Mouse (Mus musculus): ENCODE data around the gene Galk2.
A peak's percentile ranks its signal among the peaks of the same experiment; 100 is the strongest.

Gene Galk2

GRCm38 (mm10) chr2:125858521-125859280 is at the start of gene Galk2, which contains the start of gene Cops2:
Gene Galk2 (plus strand): TSS chr2:125859109.
Gene Cops2 (minus strand): TSS chr2:125859139.
- peak; percentile 96 to 98 for DNase-seq (ENCODE audit: inconsistent age in 2 of 2, low spot score in 1 of 2)

GRCm38 (mm10) chr2:125809551-125809950 is 49.4 kb upstream of the Galk2 start:
- DNase-seq (ENCODE audit: inconsistent age in 2 of 2, low spot score in 1 of 2) = no peak

- no peak for DNase-seq (ENCODE audit: inconsistent age in 2 of 2, low spot score in 1 of 2)
Measured at GRCm38 (mm10) chr2:125811332-125811731, 47.6 kb upstream of the Galk2 start.

DNA sequence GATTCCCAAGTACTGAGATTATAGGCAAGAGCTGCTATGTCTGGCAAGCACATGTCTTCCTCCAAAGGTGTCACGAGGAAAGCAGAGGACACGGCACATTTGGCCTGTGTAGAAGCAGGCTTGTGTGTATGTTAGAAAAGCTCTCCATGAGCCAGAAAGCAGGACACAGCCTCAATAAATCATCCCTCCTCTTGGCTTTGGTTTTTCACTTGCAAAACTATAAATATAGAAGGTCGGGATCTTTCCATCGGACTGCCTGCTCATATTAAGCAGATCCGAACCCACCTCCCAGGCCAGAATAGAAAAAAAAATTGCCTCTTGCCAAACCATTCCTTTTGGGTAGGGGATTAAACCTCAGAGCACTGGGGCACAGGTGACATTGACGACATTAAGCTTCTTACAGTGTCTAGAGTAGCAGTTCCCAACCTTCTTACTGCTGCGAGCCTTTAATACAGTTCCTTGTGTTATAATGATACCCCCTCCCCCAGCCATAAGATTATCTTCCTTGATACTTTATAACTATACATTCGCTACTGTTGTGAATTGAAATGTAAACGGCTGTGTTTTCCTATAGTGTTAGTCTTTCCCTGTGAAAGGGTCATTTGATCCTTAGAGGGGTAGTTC is 44.8 kb upstream of the Galk2 start:
- peak in 1 of 2 experiments; percentile 51 for DNase-seq (ENCODE audit: inconsistent age in 2 of 2, low spot score in 1 of 2)

DNA sequence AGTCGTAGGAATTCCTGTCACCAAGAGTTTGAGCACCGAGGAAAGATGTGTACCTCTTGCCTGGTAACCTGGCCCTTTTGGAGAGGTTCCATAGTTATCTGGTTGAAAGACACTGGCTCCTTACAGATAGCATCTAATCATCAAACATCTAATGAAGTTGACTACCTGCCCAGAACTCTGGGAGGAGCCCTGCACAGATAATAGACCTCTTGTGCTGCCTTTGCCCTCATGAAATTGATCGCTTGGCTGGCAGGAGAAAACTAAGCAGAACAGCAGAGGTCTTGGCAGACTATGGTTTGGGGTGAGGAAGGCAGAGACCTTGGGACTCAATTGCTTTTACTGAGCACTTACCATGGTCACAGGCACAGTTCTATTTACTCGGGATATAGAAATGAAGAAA is 38.5 kb upstream of the Galk2 start:
- DNase-seq (ENCODE audit: inconsistent age in 2 of 2, low spot score in 1 of 2) = no peak

GRCm38 (mm10) chr2:125826201-125826600 is 32.7 kb upstream of the Galk2 start:
- DNase-seq (ENCODE audit: inconsistent age in 2 of 2, low spot score in 1 of 2) = no peak

GRCm38 (mm10) chr2:125827898-125828297 is 31.0 kb upstream of the Galk2 start:
- no peak for DNase-seq (ENCODE audit: inconsistent age in 2 of 2, low spot score in 1 of 2)

DNA sequence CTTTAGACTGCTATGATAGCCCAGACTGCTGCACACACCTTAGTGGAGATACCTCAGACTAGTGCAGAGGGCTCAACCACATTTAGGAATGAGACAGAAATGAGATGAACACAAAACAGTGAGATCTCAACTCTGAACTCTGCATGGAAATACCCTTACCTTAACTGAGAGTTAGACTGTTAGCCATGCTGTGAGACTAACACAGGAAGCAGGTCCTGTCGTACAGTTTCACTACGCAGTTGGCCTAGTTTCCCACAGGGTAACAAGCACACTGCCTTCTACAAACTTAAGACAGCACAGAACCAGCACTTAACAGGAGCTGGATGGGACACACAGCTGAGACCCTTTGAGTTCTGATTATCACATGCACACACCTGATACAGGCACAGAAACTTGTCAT is 29.0 kb upstream of the Galk2 start:
- no peak for DNase-seq (ENCODE audit: inconsistent age in 2 of 2, low spot score in 1 of 2)

DNA sequence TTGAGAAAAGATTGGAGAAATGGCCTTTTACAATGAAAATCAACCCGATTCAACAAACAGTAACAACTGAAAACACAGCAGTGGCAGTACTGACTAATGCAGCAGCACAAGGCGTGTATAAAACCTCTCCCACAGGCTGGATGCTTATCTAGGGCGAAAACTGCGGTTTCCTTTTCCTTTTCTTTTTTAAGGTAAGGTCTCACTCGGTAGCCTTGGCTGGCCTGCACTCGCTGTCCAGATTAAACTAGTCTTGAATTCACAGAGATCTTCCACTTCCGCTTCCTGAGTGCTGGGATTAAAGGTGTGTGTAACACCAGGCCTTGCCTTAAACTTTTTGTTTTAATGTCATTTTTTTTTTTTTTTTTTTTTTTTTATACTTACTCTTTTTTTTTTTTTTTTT is 20.8 kb upstream of the Galk2 start:
- DNase-seq (ENCODE audit: inconsistent age in 2 of 2, low spot score in 1 of 2) = no peak

GRCm38 (mm10) chr2:125838708-125839284 is 20.1 kb upstream of the Galk2 start:
- peak in 1 of 2 experiments; percentile 57 for DNase-seq (ENCODE audit: inconsistent age in 2 of 2, low spot score in 1 of 2)

DNA sequence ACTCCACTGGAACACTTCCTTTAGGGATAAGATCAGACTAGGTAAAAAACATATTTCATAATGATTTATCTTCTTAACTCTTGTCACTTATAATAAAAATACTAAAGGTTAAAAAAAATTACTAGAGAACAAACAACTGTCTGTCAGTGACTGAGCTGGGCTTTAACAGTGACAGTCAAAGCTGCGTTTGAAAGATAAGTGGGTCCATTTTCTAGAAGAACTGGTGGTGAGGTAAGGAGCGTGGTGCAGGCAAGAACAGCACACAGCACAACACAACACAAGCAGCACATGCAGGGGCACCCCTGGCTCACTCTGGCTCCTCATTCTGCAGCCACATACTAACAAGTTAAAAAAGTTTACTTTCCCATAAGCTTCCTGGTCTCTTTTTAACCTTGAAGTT is 7.7 kb upstream of the Galk2 start:
- DNase-seq (ENCODE audit: inconsistent age in 2 of 2, low spot score in 1 of 2) = no peak

DNA sequence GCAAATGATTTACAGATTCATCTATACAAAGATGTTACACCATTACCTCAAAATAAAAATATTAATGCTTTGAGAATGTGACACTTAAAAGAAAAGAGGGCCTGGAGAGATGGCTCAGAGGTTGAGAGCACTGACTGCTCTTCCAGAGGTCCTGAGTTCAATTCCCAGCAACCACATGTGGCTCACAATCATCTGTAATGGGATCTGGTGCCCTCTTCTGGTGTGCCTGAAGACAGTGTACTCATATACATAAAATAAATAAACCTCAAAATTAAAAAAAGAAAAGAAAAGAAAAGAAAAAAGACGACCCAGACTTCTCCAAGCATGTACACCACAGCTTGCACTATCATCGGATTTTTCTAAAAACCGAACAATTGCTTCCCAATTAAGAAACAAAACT is 1.2 kb upstream of the Galk2 start:
- DNase-seq (ENCODE audit: inconsistent age in 2 of 2, low spot score in 1 of 2) = peak in 1 of 2 experiments; percentile 19

DNA sequence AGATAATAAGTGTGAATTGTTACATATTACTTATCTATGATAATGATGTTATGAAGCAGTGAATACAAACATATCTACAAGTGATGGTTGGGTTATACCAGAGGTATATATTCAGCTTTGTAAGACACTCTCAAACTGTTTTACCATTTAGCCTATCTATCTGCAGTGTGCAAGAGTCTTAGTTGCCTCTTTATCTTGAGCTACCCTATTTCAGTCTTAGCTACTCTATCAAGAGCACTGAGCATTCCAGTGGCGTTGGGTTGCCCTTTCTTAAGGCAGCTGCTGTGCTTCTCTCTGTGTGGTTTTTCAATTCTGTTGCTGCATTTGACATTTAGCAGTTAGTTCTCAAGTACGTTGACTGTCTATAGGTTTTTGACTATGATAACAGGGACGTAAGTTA is 4.9 kb downstream of the Galk2 start:
- DNase-seq (ENCODE audit: inconsistent age in 2 of 2, low spot score in 1 of 2) = no peak

DNA sequence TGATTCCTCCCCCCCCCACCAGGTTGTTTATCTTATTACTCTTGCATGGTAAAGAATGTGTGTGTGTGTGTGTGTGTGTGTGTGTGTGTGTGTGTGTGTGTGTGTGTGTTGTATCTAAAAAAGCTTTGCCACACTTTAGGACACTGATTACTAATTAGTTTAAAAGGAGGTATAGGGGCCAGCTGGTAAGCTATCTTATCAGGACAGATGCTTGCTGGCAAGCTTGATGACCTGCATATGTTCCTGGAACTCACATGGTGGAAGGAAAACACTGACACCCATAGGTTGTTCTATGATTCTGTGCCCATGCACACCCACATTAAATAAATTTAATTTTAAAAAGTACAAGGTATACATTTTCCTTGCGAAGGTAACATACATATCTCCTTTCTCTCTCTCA is 5.6 kb downstream of the Galk2 start:
- no peak for DNase-seq (ENCODE audit: inconsistent age in 2 of 2, low spot score in 1 of 2)

- DNase-seq (ENCODE audit: inconsistent age in 2 of 2, low spot score in 1 of 2) = no peak
Measured at GRCm38 (mm10) chr2:125865585-125865984, 6.7 kb downstream of the Galk2 start.

- DNase-seq (ENCODE audit: inconsistent age in 2 of 2, low spot score in 1 of 2) = peak; percentile 73 to 88
Measured at GRCm38 (mm10) chr2:125866058-125866740, 7.3 kb downstream of the Galk2 start.

GRCm38 (mm10) chr2:125868301-125868700 is 9.4 kb downstream of the Galk2 start:
- peak in 1 of 2 experiments; percentile 13 for DNase-seq (ENCODE audit: inconsistent age in 2 of 2, low spot score in 1 of 2)

DNA sequence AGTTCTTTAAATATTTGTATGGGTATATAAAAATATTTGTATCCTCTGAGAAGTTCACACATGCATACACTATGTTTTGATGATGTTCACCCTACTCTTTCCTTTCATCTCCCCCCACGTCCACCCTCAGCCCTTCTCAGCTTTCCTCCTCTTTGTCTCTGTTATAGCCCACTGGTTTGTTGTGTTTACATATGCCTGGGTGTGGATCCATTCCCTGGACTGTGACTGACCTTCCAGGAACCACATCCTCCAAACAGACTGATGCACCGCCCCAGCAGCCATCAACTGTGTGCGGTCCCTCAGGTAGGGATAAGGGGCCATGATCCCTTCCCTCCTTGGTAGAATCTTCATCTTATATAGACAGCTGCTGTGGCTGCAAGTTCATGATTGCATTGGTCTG is 11.2 kb downstream of the Galk2 start:
- no peak for DNase-seq (ENCODE audit: inconsistent age in 2 of 2, low spot score in 1 of 2)

GRCm38 (mm10) chr2:125885891-125886576 is 27.1 kb downstream of the Galk2 start:
- peak in 1 of 2 experiments; percentile 19 for DNase-seq (ENCODE audit: inconsistent age in 2 of 2, low spot score in 1 of 2)

- DNase-seq (ENCODE audit: inconsistent age in 2 of 2, low spot score in 1 of 2) = peak; percentile 37 to 87
Measured at GRCm38 (mm10) chr2:125893096-125893495, 34.2 kb downstream of the Galk2 start.

DNA sequence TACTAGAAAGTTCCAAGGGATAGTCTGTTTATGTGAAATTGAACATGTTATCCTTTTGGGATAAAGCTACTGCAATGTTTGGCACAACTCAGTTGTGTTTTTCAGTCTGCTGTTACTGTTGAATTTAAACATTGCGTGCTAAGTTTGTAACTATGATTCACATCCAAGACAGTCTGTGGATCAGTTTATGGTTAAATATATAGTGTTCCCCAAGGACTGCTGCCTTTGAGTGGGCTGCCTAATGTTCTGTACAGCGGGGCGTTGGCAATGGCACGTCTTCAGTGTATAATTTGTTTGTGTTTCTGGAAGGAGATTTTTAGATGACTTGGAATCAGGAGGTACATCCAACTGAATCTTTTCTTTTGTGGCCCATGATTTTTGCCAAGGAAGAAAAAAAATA is 36.2 kb downstream of the Galk2 start:
- peak in 1 of 2 experiments; percentile 18 for DNase-seq (ENCODE audit: inconsistent age in 2 of 2, low spot score in 1 of 2)
